Mouse (Mus musculus): Measurements from ENCODE around the gene Atad1. TPM values are rescaled to one million over a fixed set of nuclear protein-coding genes. Genes with fewer than 3 reads are reported as not detected.
"Not testable (repeated sequence)": the region's sequence is repeated elsewhere in the genome, so short reads cannot be mapped to it uniquely, and the experiment has no call there.

The Atad1 gene
- total RNA-seq, 2 experiments from 2014 or later = 31.4 to 78.5 TPM

DNA sequence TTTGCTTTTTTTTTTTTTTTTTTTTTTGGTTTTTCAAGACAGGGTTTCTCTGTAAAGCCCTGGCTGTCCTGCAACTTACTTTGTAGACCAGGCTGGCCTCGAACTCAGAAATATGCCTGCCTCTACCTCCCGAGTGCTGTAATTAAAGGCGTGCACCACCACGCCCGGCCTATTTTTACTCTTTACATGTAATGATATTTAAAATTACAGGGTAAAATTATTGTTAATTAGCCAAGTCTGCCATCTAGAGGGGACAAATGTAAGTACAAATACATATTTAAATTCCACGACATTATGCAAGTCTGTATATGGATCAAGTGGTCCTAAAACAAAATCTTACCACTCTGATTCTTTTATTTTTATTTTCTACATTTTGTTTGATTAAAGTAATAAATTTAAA lies 49.9 kb downstream of the Atad1 start:
- no peak; the same call in 1 of the 2 replicates for ATAC-seq (replicated peaks; ENCODE audit: low FRiP score, low TSS enrichment, poor library complexity, severe bottlenecking)

DNA sequence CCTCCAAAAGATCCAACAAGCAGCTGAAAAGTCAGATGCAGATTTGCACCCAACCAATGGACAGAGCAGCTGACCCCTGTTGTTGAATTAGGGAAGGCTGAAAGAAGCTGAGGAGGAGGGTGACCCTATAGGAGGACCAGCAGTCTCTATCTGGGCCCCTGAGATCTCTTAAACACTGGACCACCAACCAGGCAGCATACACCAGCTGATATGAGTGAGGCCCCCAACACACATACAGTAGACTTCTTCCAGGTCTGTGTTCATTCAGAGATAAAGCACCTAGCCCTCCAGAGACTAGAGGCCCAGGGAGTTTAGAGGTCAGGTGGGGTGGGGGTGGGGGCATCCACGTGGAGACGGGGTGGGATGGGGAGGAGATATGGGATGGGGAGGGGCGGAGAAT lies 51.4 kb downstream of the Atad1 start:
- ATAC-seq (replicated peaks; ENCODE audit: low FRiP score, low TSS enrichment, poor library complexity, severe bottlenecking) = not testable (repeated sequence)

DNA sequence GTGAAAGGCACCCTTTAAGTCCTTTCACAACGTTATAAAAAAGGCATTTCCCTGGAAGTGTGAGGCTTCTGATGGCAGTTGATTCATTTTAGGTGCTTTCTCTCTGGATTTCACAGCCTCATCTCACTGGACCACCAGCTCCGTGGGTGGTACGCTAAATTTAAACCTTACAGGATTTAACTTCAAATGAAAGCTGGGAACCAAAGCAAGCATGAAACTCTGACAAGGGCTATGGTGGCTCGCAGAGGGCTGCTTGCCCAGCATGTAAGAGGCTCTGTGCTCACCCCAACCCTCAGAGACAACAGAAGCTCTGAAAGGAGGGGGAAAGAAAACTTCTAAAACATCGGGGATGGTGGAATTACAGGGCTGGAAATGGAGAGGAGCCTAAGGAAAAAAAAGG lies 51.9 kb downstream of the Atad1 start:
- ATAC-seq (replicated peaks; ENCODE audit: low FRiP score, low TSS enrichment, poor library complexity, severe bottlenecking) = no peak

DNA sequence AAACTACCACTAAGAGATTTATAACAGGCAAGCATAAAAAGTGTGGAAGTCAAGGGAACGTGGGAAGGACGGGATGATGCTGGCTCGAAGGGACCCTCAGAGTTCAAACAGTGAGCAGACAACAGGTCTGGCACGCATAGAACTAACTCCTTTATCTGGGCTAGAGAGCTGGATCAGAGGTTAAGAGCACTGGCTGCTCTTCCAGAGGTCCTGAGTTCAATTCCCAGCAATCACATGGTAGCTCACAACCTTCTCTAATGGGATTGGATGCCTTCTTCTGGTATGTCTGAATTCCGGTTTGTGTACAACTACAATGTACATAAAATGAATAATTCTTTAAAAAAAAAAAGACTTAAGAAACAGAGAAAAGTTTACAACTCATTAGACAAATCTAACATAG lies 56.5 kb downstream of the Atad1 start:
- ATAC-seq (replicated peaks; ENCODE audit: low FRiP score, low TSS enrichment, poor library complexity, severe bottlenecking) = no peak

DNA sequence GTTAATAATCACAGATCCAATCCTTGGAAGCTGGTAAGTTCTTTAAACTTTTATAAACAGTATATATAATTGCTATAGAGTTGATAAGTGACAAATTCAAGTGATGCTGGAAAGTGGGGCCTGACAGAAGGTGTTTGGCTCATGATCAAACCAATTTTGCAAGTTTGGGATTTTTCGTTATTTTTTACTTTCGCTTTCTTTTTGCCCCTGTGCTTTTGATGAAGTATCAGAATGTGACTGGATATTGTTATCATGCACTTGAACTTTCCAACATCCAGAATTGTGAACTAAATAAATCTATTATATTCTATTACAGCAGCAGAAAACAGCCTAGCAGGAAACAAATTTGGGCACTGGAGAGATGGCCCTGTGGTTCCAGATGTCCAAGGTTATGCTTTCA lies 58.7 kb downstream of the Atad1 start:
- no peak for ATAC-seq (replicated peaks; ENCODE audit: low FRiP score, low TSS enrichment, poor library complexity, severe bottlenecking)

DNA sequence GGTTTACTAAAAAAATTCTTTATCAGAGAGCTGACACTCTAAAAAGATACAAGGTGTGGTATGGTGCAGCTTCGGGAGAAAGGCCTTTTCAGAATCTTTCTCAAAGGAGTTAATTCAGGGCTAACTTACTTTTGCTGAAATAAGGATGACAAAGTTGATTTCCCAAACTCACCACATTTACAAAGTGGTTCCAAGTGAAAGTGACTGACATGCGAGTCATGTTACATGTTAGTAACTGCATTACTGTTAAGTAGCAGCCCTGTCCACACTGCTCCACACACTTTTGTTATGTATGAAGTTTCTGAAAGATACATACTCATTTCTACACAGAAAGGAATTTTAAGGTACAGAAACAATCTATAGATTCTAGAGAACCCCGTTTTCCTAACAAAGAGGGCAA lies 63.8 kb downstream of the Atad1 start:
- ATAC-seq (replicated peaks; ENCODE audit: low FRiP score, low TSS enrichment, poor library complexity, severe bottlenecking) = no peak

DNA sequence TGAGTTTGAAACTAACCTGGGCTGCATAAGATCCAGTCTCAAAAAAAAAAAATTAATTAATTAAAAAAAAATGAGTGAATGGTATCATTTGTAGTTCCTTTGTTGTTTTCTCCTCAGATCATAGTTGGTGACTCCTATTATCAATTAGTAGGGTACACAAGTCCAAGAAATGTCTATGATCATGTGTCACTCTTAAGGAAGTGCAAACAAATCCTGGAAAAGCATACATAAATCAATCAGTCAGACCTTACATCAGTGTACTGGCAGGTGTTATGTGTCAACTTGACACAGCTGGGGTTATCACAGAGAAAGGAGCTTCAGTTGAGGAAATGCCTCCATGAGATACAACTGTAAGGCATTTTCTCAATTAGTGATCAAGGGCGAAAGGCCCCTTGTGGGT lies 71.8 kb downstream of the Atad1 start:
- ATAC-seq (replicated peaks; ENCODE audit: low FRiP score, low TSS enrichment, poor library complexity, severe bottlenecking) = not testable (repeated sequence)

DNA sequence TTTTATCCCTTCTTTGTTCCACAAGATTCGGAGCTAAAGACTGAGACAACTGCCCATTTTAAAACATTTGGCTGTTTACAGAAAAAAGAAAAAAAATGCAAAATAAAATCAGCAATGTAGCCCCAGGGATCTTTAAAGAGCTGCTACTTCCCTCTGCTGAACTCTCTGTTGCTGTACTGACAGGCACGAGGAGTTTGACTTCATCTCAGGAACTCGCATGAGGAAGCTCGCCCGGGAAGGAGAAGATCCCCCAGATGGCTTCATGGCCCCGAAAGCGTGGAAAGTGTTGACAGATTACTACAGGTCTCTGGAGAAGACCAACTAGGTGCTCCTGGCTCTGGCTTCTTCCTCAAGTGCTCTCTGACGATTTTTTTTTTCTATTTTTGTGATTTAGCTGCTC lies 74.3 kb downstream of the Atad1 start:
- no peak for ATAC-seq (replicated peaks; ENCODE audit: low FRiP score, low TSS enrichment, poor library complexity, severe bottlenecking)

DNA sequence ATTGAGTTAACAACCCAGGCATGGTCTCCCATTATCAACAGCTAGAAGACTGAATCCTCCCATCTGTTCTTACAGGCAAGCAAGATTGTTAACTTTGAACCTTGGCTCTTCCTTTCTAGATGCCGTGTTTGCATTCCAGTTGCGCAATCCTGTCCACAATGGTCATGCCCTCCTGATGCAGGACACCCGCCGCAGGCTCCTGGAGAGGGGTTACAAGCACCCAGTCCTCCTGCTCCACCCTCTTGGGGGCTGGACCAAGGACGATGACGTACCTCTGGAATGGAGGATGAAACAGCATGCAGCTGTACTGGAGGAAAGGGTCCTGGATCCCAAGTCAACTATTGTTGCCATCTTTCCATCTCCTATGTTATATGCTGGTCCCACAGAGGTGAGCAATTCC lies 76.7 kb downstream of the Atad1 start:
- no peak for ATAC-seq (replicated peaks; ENCODE audit: low FRiP score, low TSS enrichment, poor library complexity, severe bottlenecking)

DNA sequence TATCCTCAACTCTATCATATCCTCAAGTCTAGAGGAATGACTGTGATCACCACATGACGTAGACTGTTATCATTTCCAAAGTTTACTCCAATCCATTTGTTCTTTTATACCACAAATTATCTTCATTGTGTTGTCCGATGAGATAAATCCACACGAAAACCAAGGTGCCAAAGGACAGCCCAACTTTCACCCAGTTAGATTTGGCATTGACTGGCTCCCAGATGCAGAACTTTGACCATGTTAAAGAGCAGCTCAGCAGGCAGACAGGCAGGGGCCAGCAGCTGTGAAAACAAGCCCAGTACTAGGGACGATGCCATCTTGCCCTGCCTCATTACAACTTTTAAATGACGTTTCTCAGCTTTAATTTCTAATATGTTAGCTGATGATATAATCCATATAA lies 80.2 kb downstream of the Atad1 start:
- no peak for ATAC-seq (replicated peaks; ENCODE audit: low FRiP score, low TSS enrichment, poor library complexity, severe bottlenecking)

DNA sequence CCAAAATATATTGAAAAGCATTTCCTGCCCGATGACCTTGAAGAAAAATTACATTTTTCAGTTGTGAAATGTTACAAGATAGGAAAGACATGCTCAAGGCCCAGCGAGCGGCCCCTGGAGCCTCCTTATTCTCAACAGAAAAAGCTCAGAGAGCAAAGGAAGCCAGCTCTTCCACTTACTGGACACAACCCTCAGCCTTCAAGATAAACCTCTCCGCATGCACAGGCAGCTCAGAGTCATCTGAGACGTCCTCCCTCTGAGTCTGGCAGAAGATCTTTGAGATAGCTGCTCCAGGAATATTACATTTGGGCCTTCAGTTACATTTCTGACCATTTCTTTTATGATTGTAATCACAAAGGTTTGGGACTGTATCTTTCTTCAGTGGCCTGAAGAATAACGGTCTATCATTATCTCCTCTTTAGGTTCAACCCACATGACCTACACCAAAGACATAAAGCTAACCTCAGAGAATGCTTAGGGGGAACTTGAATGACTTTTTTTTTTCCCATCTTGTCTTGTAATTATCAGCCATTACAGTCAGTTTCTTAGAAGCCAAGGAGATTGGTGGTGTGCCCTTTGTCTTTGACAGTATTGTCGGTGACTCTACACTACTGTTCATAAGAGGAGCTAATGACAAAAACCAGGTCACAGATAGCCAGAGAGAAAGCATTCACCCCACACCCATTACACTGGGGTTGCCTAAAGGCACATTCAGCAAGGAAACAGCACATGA lies 85.8 kb downstream of the Atad1 start:
- ATAC-seq (replicated peaks; ENCODE audit: low FRiP score, low TSS enrichment, poor library complexity, severe bottlenecking) = peak; percentile 55

DNA sequence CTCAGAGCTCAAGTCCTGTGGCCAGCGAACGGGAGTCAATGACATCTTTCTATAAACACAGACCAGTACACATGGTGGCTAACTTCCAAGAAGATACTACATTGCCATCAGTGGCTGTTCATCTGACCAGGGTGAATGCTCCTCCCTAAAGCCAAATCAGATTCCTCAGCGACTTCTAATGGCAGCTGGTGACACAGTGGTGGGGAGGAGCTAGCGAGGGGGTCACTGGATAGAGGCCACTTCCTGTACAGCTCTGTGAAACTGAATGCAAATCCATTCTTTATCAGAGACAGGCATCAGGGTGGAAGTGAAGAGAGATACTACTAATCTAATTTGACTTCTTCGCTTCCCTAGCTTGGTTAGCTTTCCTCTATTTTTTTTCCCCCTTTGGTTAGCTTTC lies 86.5 kb downstream of the Atad1 start:
- no peak for ATAC-seq (replicated peaks; ENCODE audit: low FRiP score, low TSS enrichment, poor library complexity, severe bottlenecking)

DNA sequence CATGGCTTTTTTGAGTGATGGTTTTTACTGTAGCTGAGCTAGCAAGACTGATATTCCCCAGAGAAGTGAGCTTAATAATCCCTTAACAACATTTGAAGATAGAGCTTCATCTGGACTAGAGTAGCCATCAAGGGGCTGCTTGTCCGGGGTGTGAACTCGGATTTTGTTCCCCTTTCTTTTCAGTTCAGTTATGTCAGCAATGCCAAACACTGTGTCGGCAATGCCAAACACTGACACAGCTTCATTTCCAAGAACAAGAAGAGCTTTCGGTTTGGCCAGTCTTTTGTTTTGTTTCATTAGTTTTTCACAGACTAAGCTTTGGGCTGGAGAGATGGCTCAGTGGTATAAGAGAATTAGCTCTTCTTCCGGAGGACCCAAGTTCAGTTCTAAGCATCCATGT lies 88.5 kb downstream of the Atad1 start:
- ATAC-seq (replicated peaks; ENCODE audit: low FRiP score, low TSS enrichment, poor library complexity, severe bottlenecking) = no peak

DNA sequence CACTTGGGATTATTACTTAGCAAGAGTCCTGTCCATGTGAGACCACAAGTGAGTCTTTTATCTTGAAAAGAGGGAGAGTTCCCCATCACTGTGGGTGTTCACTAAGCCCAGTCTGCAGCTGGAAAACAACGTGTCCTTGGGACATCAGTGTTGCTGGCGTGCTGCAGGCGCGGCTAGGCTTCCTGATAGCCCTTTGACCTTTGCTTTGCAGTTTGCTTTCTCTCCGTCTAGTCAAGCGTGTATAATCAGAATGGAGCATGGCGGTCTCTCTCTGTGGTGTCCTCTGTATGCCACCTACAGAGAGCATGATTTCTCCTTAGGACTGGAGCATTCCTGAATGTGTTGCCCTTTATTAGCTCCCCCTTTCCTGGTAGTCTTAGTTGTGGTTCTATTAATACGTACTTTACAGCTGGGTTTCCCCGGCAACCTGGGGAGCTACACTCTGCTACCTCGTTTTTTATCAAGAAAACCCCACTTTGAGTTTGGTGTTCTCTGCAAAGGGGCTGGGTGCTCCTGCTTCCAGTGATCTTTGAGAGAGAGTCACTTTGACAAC lies 91.5 kb downstream of the Atad1 start:
- ATAC-seq (replicated peaks; ENCODE audit: low FRiP score, low TSS enrichment, poor library complexity, severe bottlenecking) = no peak

DNA sequence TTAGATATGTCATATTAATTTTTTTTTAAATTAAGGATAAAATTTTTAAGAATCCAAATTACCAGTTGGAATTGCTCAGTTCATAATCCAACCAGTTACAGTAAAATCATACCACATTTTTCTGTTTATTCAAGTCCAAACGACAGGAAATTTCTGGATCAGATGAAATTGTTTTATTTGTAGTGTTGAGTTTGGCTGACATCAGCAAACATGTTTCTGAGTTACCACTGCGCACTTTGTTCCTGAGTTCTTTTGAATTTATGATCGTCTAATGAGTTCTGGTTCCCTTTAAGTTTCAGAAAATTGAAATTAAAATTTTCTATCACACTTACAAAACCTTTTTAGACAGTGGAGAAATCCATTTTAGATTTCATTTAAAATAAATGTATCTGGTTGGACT lies 93.2 kb downstream of the Atad1 start:
- no peak for ATAC-seq (replicated peaks; ENCODE audit: low FRiP score, low TSS enrichment, poor library complexity, severe bottlenecking)

DNA sequence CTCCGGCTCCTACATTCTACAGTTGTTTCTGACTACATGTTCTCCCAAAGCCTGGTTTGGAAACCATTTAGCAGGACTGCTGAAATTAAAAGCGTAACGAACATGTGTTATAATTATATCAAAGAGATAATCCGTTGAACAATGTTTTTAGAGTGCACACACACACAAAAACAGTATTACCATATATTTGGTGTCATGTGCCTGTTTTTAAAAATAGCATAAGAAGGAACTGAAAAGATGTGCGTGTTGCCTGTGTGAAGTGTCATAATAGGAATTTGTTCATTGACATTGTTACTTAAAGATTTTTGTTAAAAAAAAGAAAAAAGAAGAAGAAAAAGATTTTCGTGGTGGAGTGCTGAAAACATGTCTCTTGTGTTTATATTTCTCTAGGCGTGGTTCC lies 93.6 kb downstream of the Atad1 start:
- no peak for ATAC-seq (replicated peaks; ENCODE audit: low FRiP score, low TSS enrichment, poor library complexity, severe bottlenecking)

DNA sequence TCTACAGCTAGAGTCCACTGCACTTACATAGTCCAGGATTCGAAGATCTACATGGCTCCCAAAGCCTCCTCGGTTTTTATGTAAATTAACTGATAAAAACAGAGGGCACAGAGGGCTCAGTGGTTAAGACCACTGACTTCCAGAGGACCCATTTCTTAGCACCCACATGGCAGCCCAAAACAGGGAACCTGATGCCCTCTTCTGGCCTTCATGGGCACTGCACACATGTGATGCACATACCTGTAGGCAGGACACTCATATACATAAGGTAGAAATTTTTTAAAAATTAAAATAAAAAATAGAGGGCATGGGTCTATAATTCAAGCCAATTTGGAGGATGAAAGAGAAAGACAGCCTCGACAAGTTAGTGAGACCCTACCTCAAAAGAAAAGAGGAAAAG lies 95.9 kb downstream of the Atad1 start:
- ATAC-seq (replicated peaks; ENCODE audit: low FRiP score, low TSS enrichment, poor library complexity, severe bottlenecking) = no peak

DNA sequence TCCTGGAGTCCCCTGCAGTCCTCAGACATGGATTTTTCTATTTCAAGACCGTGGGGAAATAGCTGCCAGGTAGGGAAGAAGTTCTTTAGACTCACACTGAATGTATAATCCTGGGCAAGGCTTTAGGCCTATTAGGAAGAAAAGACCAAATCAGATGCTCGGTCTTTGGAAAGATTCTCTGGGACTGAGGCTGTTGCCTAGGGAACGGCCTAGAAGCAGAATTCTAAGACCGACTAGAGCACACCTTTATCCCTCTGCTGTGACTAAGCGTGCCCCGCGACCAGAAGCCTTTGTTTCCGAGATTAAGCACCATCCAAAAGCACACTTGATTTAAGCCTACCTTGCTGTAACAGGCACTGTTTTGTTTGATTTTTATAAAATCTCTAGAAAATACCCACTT lies 97.6 kb downstream of the Atad1 start:
- ATAC-seq (replicated peaks; ENCODE audit: low FRiP score, low TSS enrichment, poor library complexity, severe bottlenecking) = no peak

DNA sequence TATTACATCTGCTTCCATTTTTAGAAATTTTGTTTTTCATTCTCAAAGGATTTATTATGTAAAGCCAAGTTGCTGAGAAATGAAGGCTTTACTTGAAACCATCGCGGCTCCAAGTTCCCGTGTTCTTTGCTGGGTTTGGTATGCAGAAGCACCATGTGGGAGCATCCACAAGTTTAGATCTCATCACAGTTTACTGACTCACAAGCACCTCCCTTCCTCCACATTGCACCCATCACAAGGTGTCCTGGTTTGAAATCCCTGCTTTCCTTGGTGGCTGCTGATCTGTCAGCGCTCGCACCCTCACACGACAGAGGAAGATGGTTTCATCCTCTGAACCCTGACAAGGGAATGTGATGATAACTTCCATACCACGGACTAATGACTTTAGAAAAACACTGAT lies 98.1 kb downstream of the Atad1 start:
- no peak for ATAC-seq (replicated peaks; ENCODE audit: low FRiP score, low TSS enrichment, poor library complexity, severe bottlenecking)

DNA sequence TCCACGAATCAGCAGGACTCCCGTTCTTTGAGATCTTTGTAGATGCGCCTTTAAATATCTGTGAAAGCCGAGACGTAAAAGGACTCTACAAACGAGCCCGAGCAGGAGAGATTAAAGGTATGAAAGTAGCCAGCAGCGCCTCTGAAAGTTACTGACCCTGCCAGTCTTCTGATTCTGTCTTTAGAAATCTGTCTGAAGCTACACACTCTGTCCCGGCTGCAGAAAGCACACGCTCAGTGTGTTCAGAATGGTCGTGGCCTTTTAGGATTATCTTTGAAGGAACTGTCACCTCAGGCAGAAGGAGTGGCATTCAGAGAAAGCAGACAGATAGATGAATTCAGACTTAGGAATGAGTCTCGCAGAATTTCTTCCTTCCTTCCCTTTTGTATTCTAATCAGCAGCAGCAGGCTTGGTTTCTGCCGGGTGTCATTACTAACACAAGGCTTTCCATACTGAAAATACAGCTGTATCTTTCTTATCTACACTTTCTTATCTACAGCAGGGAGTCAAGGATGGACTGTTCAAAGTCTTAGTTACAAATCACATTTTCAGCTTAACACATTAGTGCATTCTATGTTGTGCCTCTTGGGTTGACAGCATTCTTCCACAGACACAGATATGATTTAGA lies 101.2 kb downstream of the Atad1 start:
- ATAC-seq (replicated peaks; ENCODE audit: low FRiP score, low TSS enrichment, poor library complexity, severe bottlenecking) = peak; percentile 51
